Mouse (Mus musculus): ENCODE measurements around the gene Parvb. TPM values are rescaled to one million over a fixed set of nuclear protein-coding genes. Genes with fewer than 3 reads are reported as not detected.

Gene Parvb
- total and polyA plus RNA-seq, 3 experiments = 0.04 to 2.3 TPM; not detected in 1

- Histone ChIP-seq H3K27me3 (replicated peaks) (no peaks in the 10 kb centered on the region), H3K9me3 (replicated peaks; ENCODE audit: low read length) (peaks cover 5% of the 10 kb centered on the region), H3K4me2 (ENCODE audit: insufficient read depth, low read depth, poor library complexity, severe bottlenecking) (0 out of 2 replicates have a peak overlapping the region, but pooled peaks have one; percentile 11), H3K4me1 (ENCODE audit: control insufficient read depth in 1 of 2, insufficient read depth in 2 of 2) (peaks cover 19 to 57% of the 10 kb centered on the region in 2 experiments), H3K9ac (ENCODE audit: insufficient read depth, low read depth) (peak overlapping the region; percentile 27; the same call in 1 of the 2 replicates), H3K79me2 (replicated peaks; ENCODE audit: control insufficient read depth, extremely low read depth, insufficient read depth, poor library complexity, severe bottlenecking) (no peaks in the 10 kb centered on the region), H3K4me3 (replicated peaks in 1 of 3; ENCODE audit: low read depth in 2 of 3, low read length in 2 of 3, poor library complexity in 1 of 3) (no peak overlapping the region), H3K36me3 (replicated peaks in 1 of 2; ENCODE audit: control insufficient read depth in 1 of 2, insufficient read depth in 1 of 2, low read length in 1 of 2) (peaks cover 15 to 28% of the 10 kb centered on the region in 2 experiments), H3K27ac (ENCODE audit: insufficient read depth, low read depth) (no peak overlapping the region)
- DNase-seq (ENCODE audit: extremely low read depth) = no peak
- in situ Hi-C loops (cut with MboI; ENCODE audit: low pct_ligation_motif_present, low pct_unique_long_range_greater_than_20kb, low sequenced_read_pairs) = no loop called here
- no peak for TF ChIP-seq ZC3H11A (IDR thresholded peaks at IDR 0.05; ENCODE audit: low read depth, low read length)
- no peak for TF ChIP-seq RCOR1 (conservative IDR thresholded peaks at IDR 0.05; ENCODE audit: low read depth, low read length)
- TF ChIP-seq MXI1 (IDR thresholded peaks at IDR 0.05; ENCODE audit: low read depth, low read length) = no peak
- TF ChIP-seq MAFK (IDR thresholded peaks at IDR 0.05; ENCODE audit: insufficient replicate concordance, low read length) = no peak
- no peak for TF ChIP-seq MAZ (IDR thresholded peaks at IDR 0.05; ENCODE audit: low read depth, low read length)
- no peak for TF ChIP-seq NELFE (IDR thresholded peaks at IDR 0.05; ENCODE audit: low read depth, low read length)
- TF ChIP-seq ZMIZ1 (IDR thresholded peaks at IDR 0.05; ENCODE audit: low read depth, low read length) = no peak
- no peak for TF ChIP-seq NRF1 (IDR thresholded peaks at IDR 0.05; ENCODE audit: low read depth, low read length)
- TF ChIP-seq ZKSCAN1 (IDR thresholded peaks at IDR 0.05; ENCODE audit: borderline replicate concordance, low read depth, low read length) = no peak
- TF ChIP-seq IRF4 (IDR thresholded peaks at IDR 0.05; ENCODE audit: low read depth, low read length) = no peak
- no peak for TF ChIP-seq MEF2A (IDR thresholded peaks at IDR 0.05; ENCODE audit: borderline replicate concordance, low read depth, low read length)
- dilution Hi-C loops (cut with MboI; ENCODE audit: extremely low pct_ligation_motif_present, extremely low pct_unique_long_range_greater_than_20kb, low sequenced_read_pairs) = no loop called here
These were observed 13.7 kb upstream of the Parvb start for GRCm38 (mm10) chr15:84217969-84218782.

DNA sequence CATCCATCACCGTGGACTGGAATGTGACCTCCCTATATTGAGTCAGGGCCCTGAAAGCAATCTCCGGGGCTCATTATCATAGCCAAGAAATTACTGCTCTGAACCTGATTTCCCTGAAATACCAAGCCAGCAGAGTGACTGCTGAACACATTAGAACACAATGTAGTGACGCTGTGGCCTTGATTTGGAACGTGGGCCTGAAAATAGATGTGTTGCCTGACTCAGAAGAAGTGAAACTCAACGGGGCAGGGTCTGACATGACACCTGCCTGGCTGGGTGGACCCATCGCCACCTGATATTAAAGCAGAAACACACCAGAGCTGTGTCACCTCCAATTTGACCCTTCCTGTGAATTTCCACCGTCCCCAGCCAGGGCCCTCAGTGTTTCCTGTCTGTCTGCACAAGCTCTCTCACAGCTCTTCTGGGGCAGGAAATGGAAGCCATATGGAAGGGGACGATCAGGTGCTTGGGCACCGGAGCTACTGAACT lies 13.0 kb upstream of the Parvb start:
- dilution Hi-C loops (cut with MboI; ENCODE audit: extremely low pct_ligation_motif_present, extremely low pct_unique_long_range_greater_than_20kb, low sequenced_read_pairs) = no loop called here
- Histone ChIP-seq H3K79me2 (replicated peaks; ENCODE audit: control insufficient read depth, extremely low read depth, insufficient read depth, poor library complexity, severe bottlenecking) (no peaks in the 10 kb centered on the region), H3K4me1 (ENCODE audit: control insufficient read depth in 1 of 2, insufficient read depth in 2 of 2) (peaks cover 16 to 54% of the 10 kb centered on the region in 2 experiments), H3K9ac (ENCODE audit: insufficient read depth, low read depth) (peak overlapping the region; percentile 27; the same call in 1 of the 2 replicates), H3K27ac (ENCODE audit: insufficient read depth, low read depth) (no peak overlapping the region), H3K9me3 (replicated peaks; ENCODE audit: low read length) (peaks cover 5% of the 10 kb centered on the region), H3K36me3 (replicated peaks in 1 of 2; ENCODE audit: control insufficient read depth in 1 of 2, insufficient read depth in 1 of 2, low read length in 1 of 2) (peaks cover 15 to 21% of the 10 kb centered on the region in 2 experiments), H3K4me2 (ENCODE audit: insufficient read depth, low read depth, poor library complexity, severe bottlenecking) (0 out of 2 replicates have a peak overlapping the region, but pooled peaks have one; percentile 11), H3K27me3 (replicated peaks) (no peaks in the 10 kb centered on the region), H3K4me3 (replicated peaks in 1 of 3; ENCODE audit: low read depth in 2 of 3, low read length in 2 of 3, poor library complexity in 1 of 3) (no peak overlapping the region)
- TF ChIP-seq EP300 (IDR thresholded peaks at IDR 0.05; ENCODE audit: low read length) (peak; percentile 69), IRF4 (IDR thresholded peaks at IDR 0.05; ENCODE audit: low read depth, low read length) (peak; percentile 62), MEF2A (IDR thresholded peaks at IDR 0.05; ENCODE audit: borderline replicate concordance, low read depth, low read length) (peak; percentile 86), POLR2A (IDR thresholded peaks at IDR 0.05; ENCODE audit: low read depth, low read length) (0 out of 2 replicates have a peak, but pooled peaks have one; percentile 14), MAX (IDR thresholded peaks at IDR 0.05; ENCODE audit: low read length) (peak; percentile 59), USF2 (conservative IDR thresholded peaks at IDR 0.05; ENCODE audit: low read depth, low read length) (no peak), MXI1 (IDR thresholded peaks at IDR 0.05; ENCODE audit: low read depth, low read length) (0 out of 2 replicates have a peak, but pooled peaks have one; percentile 32), JUND (conservative IDR thresholded peaks at IDR 0.05; ENCODE audit: low read depth, low read length) (no peak), HCFC1 (IDR thresholded peaks at IDR 0.05; ENCODE audit: low read depth, low read length) (peak; percentile 49), BHLHE40 (IDR thresholded peaks at IDR 0.05; ENCODE audit: low read depth, low read length) (peak; percentile 45; the same call in 1 of the 2 replicates), ETS1 (conservative IDR thresholded peaks at IDR 0.05; ENCODE audit: low read depth, low read length) (peak; percentile 54), TBP (conservative IDR thresholded peaks at IDR 0.05; ENCODE audit: low read depth, low read length) (no peak), ZKSCAN1 (IDR thresholded peaks at IDR 0.05; ENCODE audit: borderline replicate concordance, low read depth, low read length) (no peak), TCF12 (IDR thresholded peaks at IDR 0.05; ENCODE audit: low read depth, low read length) (peak; percentile 77), ZMIZ1 (IDR thresholded peaks at IDR 0.05; ENCODE audit: low read depth, low read length) (no peak)
- in situ Hi-C loops (cut with MboI; ENCODE audit: low pct_ligation_motif_present, low pct_unique_long_range_greater_than_20kb, low sequenced_read_pairs) = no loop called here
- peak; percentile 71 for DNase-seq (ENCODE audit: extremely low read depth)

Measured in CH12.LX (cell line).